Mouse (Mus musculus) bone marrow, adult 2 months (tissue): ENCODE results near the gene Gdpd1.

Experiments used
- CTCF ChIP-seq: fragments of 200-500 bp; IDR thresholded peaks from 2 replicates; pipeline ENCODE4 v1.5.1; 2011; ENCODE audit warnings: low read length, control low read depth; ENCODE audit not compliant: control insufficient read depth, insufficient read depth
- POLR2A ChIP-seq: fragments of 200-500 bp; IDR thresholded peaks from 2 replicates; pipeline ENCODE4 v1.6.1; 2011; ENCODE audit warnings: low read depth, mild to moderate bottlenecking, control low read depth, low read length, borderline replicate concordance; ENCODE audit not compliant: control insufficient read depth

DNA sequence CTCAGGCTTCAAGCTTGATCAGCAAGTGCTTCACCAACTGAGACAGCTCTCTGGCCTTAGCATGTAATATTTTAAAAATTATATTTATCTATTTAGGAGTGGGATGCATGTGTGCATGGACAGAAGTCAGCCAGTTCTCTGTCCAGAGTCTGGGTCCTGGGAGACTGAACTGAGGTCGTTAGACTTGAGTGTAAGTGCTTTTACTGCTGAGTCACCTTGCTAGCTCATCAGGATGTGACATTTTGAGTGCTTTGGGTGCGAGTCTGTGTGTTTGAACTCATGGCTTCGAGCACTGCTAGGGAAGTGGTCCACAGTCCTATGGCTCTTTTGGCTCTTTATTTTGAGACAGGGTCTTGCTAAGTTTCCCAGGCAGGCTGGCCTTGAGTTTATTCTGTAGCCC is 30.8 kb downstream of the Gdpd1 start:
- no peak for TF ChIP-seq POLR2A
- no peak for TF ChIP-seq CTCF
